Mouse (Mus musculus): ENCODE measurements at regions not wholly inside any gene's neighbourhood (a gene's known extent, or its start where the extent isn't known, plus 50 kb on each side); places are given as distances from the start of the nearest gene placed in this dataset.
"Not testable (repeated sequence)": the region's sequence is repeated elsewhere in the genome, so short reads cannot be mapped to it uniquely, and the experiment has no call there.

- no peak overlapping the region for H3K4me3 ChIP-seq (ENCODE audit: low read depth, low read length)
- TF ChIP-seq CTCF (IDR thresholded peaks at IDR 0.05): peak; percentile 45
- no peak for TF ChIP-seq EP300 (IDR thresholded peaks at IDR 0.05)
- no peak overlapping the region for H3K4me2 ChIP-seq (replicated peaks; ENCODE audit: low read depth, low read length)
- ATAC-seq: no peak
- H3K36me3 ChIP-seq (ENCODE audit: insufficient read depth, low read length): no peaks in the 10 kb centered on the region
- peak; percentile 12 for DNase-seq (ENCODE audit: low spot score)
- H3K27ac ChIP-seq (ENCODE audit: low read length): no peak overlapping the region
- no peaks in the 10 kb centered on the region for H3K27me3 ChIP-seq (replicated peaks; ENCODE audit: insufficient read depth, low read length)
- WGBS: 71% methylated on average over 11 of the region's 11 CpGs
- H3K9ac ChIP-seq (replicated peaks; ENCODE audit: low read depth): no peak overlapping the region
- H3K4me1 ChIP-seq (ENCODE audit: insufficient read depth, low read depth, low read length): no peaks in the 10 kb centered on the region
- no peaks in the 10 kb centered on the region for H3K9me3 ChIP-seq (ENCODE audit: low read length)
Observed at GRCm38 (mm10) chr5:91861440-91862187, 101.3 kb downstream of the Rchy1 start.

GRCm38 (mm10) chr5:91860489-91860888, 102.4 kb downstream of the Rchy1 start:
- H3K9me3 ChIP-seq (ENCODE audit: low read length): no peaks in the 10 kb centered on the region
- no peak for TF ChIP-seq EP300 (IDR thresholded peaks at IDR 0.05)
- TF ChIP-seq CTCF (IDR thresholded peaks at IDR 0.05): no peak
- H3K9ac ChIP-seq (replicated peaks; ENCODE audit: low read depth): no peak overlapping the region
- H3K27me3 ChIP-seq (replicated peaks; ENCODE audit: insufficient read depth, low read length): no peaks in the 10 kb centered on the region
- H3K4me3 ChIP-seq (ENCODE audit: low read depth, low read length): no peak overlapping the region
- DNase-seq (ENCODE audit: low spot score) (no peak), ATAC-seq (no peak)
- H3K27ac ChIP-seq (ENCODE audit: low read length): no peak overlapping the region
- H3K4me2 ChIP-seq (replicated peaks; ENCODE audit: low read depth, low read length): no peak overlapping the region
- no peaks in the 10 kb centered on the region for H3K4me1 ChIP-seq (ENCODE audit: insufficient read depth, low read depth, low read length)
- 60% methylated on average over 2 of the region's 2 CpGs for WGBS
- no peaks in the 10 kb centered on the region for H3K36me3 ChIP-seq (ENCODE audit: insufficient read depth, low read length)

GRCm38 (mm10) chr5:91852330-91852729, 110.5 kb downstream of the Rchy1 start:
- WGBS: 66% methylated on average over 4 of the region's 4 CpGs
- Histone ChIP-seq H3K27me3 (replicated peaks; ENCODE audit: insufficient read depth, low read length) (no peaks in the 10 kb centered on the region), H3K4me2 (replicated peaks; ENCODE audit: low read depth, low read length) (no peak overlapping the region), H3K4me1 (ENCODE audit: insufficient read depth, low read depth, low read length) (no peaks in the 10 kb centered on the region), H3K9ac (replicated peaks; ENCODE audit: low read depth) (no peak overlapping the region), H3K27ac (ENCODE audit: low read length) (no peak overlapping the region), H3K9me3 (ENCODE audit: low read length) (no peaks in the 10 kb centered on the region), H3K36me3 (ENCODE audit: insufficient read depth, low read length) (no peaks in the 10 kb centered on the region), H3K4me3 (ENCODE audit: low read depth, low read length) (no peak overlapping the region)
- ATAC-seq (no peak), DNase-seq (ENCODE audit: low spot score) (no peak)
- TF ChIP-seq CTCF (IDR thresholded peaks at IDR 0.05): no peak
- TF ChIP-seq EP300 (IDR thresholded peaks at IDR 0.05): no peak

- DNase-seq (ENCODE audit: low spot score); H3K9ac ChIP-seq (replicated peaks; ENCODE audit: low read depth); ATAC-seq; H3K9me3 ChIP-seq (ENCODE audit: low read length); H3K4me3 ChIP-seq (ENCODE audit: low read depth, low read length); H3K4me1 ChIP-seq (ENCODE audit: insufficient read depth, low read depth, low read length); H3K27me3 ChIP-seq (replicated peaks; ENCODE audit: insufficient read depth, low read length); H3K27ac ChIP-seq (ENCODE audit: low read length); H3K36me3 ChIP-seq (ENCODE audit: insufficient read depth, low read length); H3K4me2 ChIP-seq (replicated peaks; ENCODE audit: low read depth, low read length): not testable (repeated sequence)
- WGBS: 83% methylated on average over 4 of the region's 4 CpGs
Observed at GRCm38 (mm10) chr5:91850862-91851569, 111.9 kb downstream of the Rchy1 start.

- no peaks in the 10 kb centered on the region for H3K36me3 ChIP-seq (ENCODE audit: insufficient read depth, low read length)
- no peak overlapping the region for H3K4me2 ChIP-seq (replicated peaks; ENCODE audit: low read depth, low read length)
- ATAC-seq (no peak), DNase-seq (ENCODE audit: low spot score) (no peak)
- no peak overlapping the region for H3K27ac ChIP-seq (ENCODE audit: low read length)
- TF ChIP-seq EP300 (IDR thresholded peaks at IDR 0.05): no peak
- no peak for TF ChIP-seq CTCF (IDR thresholded peaks at IDR 0.05)
- H3K9me3 ChIP-seq (ENCODE audit: low read length): no peaks in the 10 kb centered on the region
- H3K27me3 ChIP-seq (replicated peaks; ENCODE audit: insufficient read depth, low read length): no peaks in the 10 kb centered on the region
- 84% methylated on average over 5 of the region's 5 CpGs for WGBS
- no peak overlapping the region for H3K9ac ChIP-seq (replicated peaks; ENCODE audit: low read depth)
- no peaks in the 10 kb centered on the region for H3K4me1 ChIP-seq (ENCODE audit: insufficient read depth, low read depth, low read length)
- no peak overlapping the region for H3K4me3 ChIP-seq (ENCODE audit: low read depth, low read length)
Observed at GRCm38 (mm10) chr5:91850440-91850839, 112.4 kb downstream of the Rchy1 start.

- Histone ChIP-seq H3K9ac (replicated peaks; ENCODE audit: low read depth) (no peak overlapping the region), H3K27me3 (replicated peaks; ENCODE audit: insufficient read depth, low read length) (no peaks in the 10 kb centered on the region), H3K36me3 (ENCODE audit: insufficient read depth, low read length) (no peaks in the 10 kb centered on the region), H3K4me3 (ENCODE audit: low read depth, low read length) (no peak overlapping the region), H3K4me1 (ENCODE audit: insufficient read depth, low read depth, low read length) (no peaks in the 10 kb centered on the region), H3K4me2 (replicated peaks; ENCODE audit: low read depth, low read length) (no peak overlapping the region), H3K27ac (ENCODE audit: low read length) (no peak overlapping the region), H3K9me3 (ENCODE audit: low read length) (no peaks in the 10 kb centered on the region)
- no peak for DNase-seq (ENCODE audit: low spot score)
- ATAC-seq: no peak
- TF ChIP-seq EP300 (IDR thresholded peaks at IDR 0.05) (no peak), CTCF (IDR thresholded peaks at IDR 0.05) (no peak)
- 84% methylated on average over 2 of the region's 2 CpGs for WGBS
Observed at GRCm38 (mm10) chr5:91849533-91849932, 113.3 kb downstream of the Rchy1 start.

All from lung, postnatal 0 days (tissue).